Mouse (Mus musculus) stomach, embryonic 16.5 days (tissue): ENCODE measurements around the gene Icam1. TPM values are rescaled to one million over a fixed set of nuclear protein-coding genes. Genes with fewer than 3 reads are reported as not detected.

Source experiments
- ATAC-seq: fragments of 200-750 bp; cut with Nextera tagmentation; 2 replicates; pipeline ENCODE4 v1.8.0; 2017; ENCODE audit warnings: moderate number of reproducible peaks, moderate TSS enrichment; ENCODE audit not compliant: insufficient read depth, low FRiP score
- H3K27ac ChIP-seq: fragments of 300-500 bp; sonication (generic); 2 replicates; pipeline ENCODE4 v1.5.1; 2014; ENCODE audit warnings: low read length
- H3K27me3 ChIP-seq: fragments of 300-500 bp; sonication (generic); 2 replicates; pipeline ENCODE4 v1.6.1; 2014; ENCODE audit warnings: low read length, control low read depth, mixed read lengths; ENCODE audit not compliant: control insufficient read depth, insufficient read depth
- H3K36me3 ChIP-seq: fragments of 300-500 bp; sonication (generic); 2 replicates; pipeline ENCODE4 v1.6.1; 2014; ENCODE audit warnings: low read length; ENCODE audit not compliant: control insufficient read depth, insufficient read depth
- H3K4me1 ChIP-seq: fragments of 300-500 bp; sonication (generic); 2 replicates; pipeline ENCODE4 v1.6.1; 2014; ENCODE audit warnings: low read length, control low read depth, mixed read lengths; ENCODE audit not compliant: control insufficient read depth, insufficient read depth
- H3K4me2 ChIP-seq: fragments of 300-500 bp; sonication (generic); 2 replicates; pipeline ENCODE4 v1.6.1; 2014; ENCODE audit warnings: low read depth, low read length, mixed read lengths
- H3K4me3 ChIP-seq: fragments of 300-500 bp; sonication (generic); replicated peaks from 2 replicates; pipeline ENCODE4 v1.5.1; 2014; ENCODE audit warnings: mild to moderate bottlenecking, low read length
- H3K9ac ChIP-seq: fragments of 300-500 bp; sonication (generic); 2 replicates; pipeline ENCODE4 v1.6.1; 2014; ENCODE audit warnings: low read length
- H3K9me3 ChIP-seq: fragments of 300-500 bp; sonication (generic); replicated peaks from 2 replicates; pipeline ENCODE4 v1.6.1; 2016; ENCODE audit warnings: low read length, control low read depth; ENCODE audit not compliant: control insufficient read depth
- WGBS: fragments of 180-500 bp; shearing (Covaris S2); extraction: QIAGEN DNeasy Blood & Tissue Kit; methylation state at CpG from one replicate; pipeline ENCODE4 v1.1.7; 2014; 5-methylcytosine and 5-hydroxymethylcytosine counted together
- polyA plus RNA-seq: library from polyadenylated mRNA; unstranded; fragments of >200 nt; fragmentation: Nextera tagmentation; extraction: Ambion mirVana; gene quantifications from 2 replicates; pipeline ENCODE4 v1.2.1, GENCODE M21; 2015

The Icam1 gene
- polyA plus RNA-seq, 1 experiment from 2014 or later: 15.0 TPM

- peak overlapping the region; percentile 97 for H3K4me2 ChIP-seq
- peaks cover 36% of the 10 kb centered on the region for H3K4me1 ChIP-seq
- H3K27me3 ChIP-seq: peaks cover 62% of the 10 kb centered on the region
- H3K9ac ChIP-seq: peak overlapping the region; percentile 64; the same call in 1 of the 2 replicates
- no peak overlapping the region for H3K27ac ChIP-seq
- WGBS: 2% methylated on average over 7 of the region's 7 CpGs
- no peaks in the 10 kb centered on the region for H3K9me3 ChIP-seq
- peak overlapping the region; percentile 54 for H3K4me3 ChIP-seq
- no peaks in the 10 kb centered on the region for H3K36me3 ChIP-seq
- ATAC-seq: no peak
Observed at GRCm38 (mm10) chr9:21032491-21032890, 16.7 kb downstream of the Icam1 start.

GRCm38 (mm10) chr9:21033136-21033535, 17.4 kb downstream of the Icam1 start:
- peaks cover 37% of the 10 kb centered on the region for H3K4me1 ChIP-seq
- H3K27me3 ChIP-seq: peaks cover 69% of the 10 kb centered on the region

GRCm38 (mm10) chr9:21034481-21035085, 18.8 kb downstream of the Icam1 start:
- Histone ChIP-seq H3K4me1 (peaks cover 32% of the 10 kb centered on the region), H3K9me3 (no peaks in the 10 kb centered on the region; the same call in 1 of the 2 replicates), H3K36me3 (no peaks in the 10 kb centered on the region), H3K4me2 (no peak overlapping the region), H3K4me3 (no peak overlapping the region), H3K27ac (no peak overlapping the region), H3K9ac (no peak overlapping the region), H3K27me3 (peaks cover 75% of the 10 kb centered on the region)
- 5% methylated on average over 17 of the region's 17 CpGs for WGBS
- ATAC-seq: no peak

More at GRCm38 (mm10) chr9:21033136-21033535, 17.4 kb downstream of the Icam1 start:
- under 1% methylated on average over 34 of the region's 34 CpGs for WGBS
- Histone ChIP-seq H3K4me3 (peak overlapping the region; percentile 54), H3K9me3 (no peaks in the 10 kb centered on the region), H3K27ac (no peak overlapping the region), H3K36me3 (no peaks in the 10 kb centered on the region), H3K4me2 (peak overlapping the region; percentile 97), H3K9ac (peak overlapping the region; percentile 64)
- peak; percentile 77 for ATAC-seq

- Histone ChIP-seq H3K27ac (no peak overlapping the region), H3K4me3 (no peak overlapping the region), H3K9me3 (no peaks in the 10 kb centered on the region; the same call in 1 of the 2 replicates), H3K9ac (no peak overlapping the region), H3K4me1 (peaks cover 25% of the 10 kb centered on the region), H3K27me3 (peaks cover 67% of the 10 kb centered on the region), H3K4me2 (no peak overlapping the region), H3K36me3 (no peaks in the 10 kb centered on the region)
- 27% methylated on average over 9 of the region's 9 CpGs for WGBS
- ATAC-seq: no peak
Observed at GRCm38 (mm10) chr9:21035586-21035985, 19.8 kb downstream of the Icam1 start.

- 12% methylated on average over 20 of the region's 20 CpGs for WGBS
- H3K36me3 ChIP-seq: no peaks in the 10 kb centered on the region
- H3K9ac ChIP-seq: no peak overlapping the region
- H3K4me3 ChIP-seq: no peak overlapping the region
- ATAC-seq: no peak
- H3K9me3 ChIP-seq: no peaks in the 10 kb centered on the region; the same call in 1 of the 2 replicates
- peaks cover 67% of the 10 kb centered on the region for H3K27me3 ChIP-seq
- peaks cover 27% of the 10 kb centered on the region for H3K4me1 ChIP-seq
- no peak overlapping the region for H3K27ac ChIP-seq
- no peak overlapping the region for H3K4me2 ChIP-seq
Observed at GRCm38 (mm10) chr9:21036161-21036560, 20.4 kb downstream of the Icam1 start.

GRCm38 (mm10) chr9:21036666-21037065, 20.9 kb downstream of the Icam1 start:
- H3K4me2 ChIP-seq: 0 out of 2 replicates have a peak overlapping the region, but pooled peaks have one; percentile 66
- no peak overlapping the region for H3K4me3 ChIP-seq
- no peak for ATAC-seq
- H3K4me1 ChIP-seq: peaks cover 27% of the 10 kb centered on the region
- 5% methylated on average over 22 of the region's 22 CpGs for WGBS
- H3K27me3 ChIP-seq: peaks cover 67% of the 10 kb centered on the region
- no peaks in the 10 kb centered on the region; the same call in 1 of the 2 replicates for H3K9me3 ChIP-seq
- no peak overlapping the region for H3K27ac ChIP-seq
- no peaks in the 10 kb centered on the region for H3K36me3 ChIP-seq
- no peak overlapping the region for H3K9ac ChIP-seq

- Histone ChIP-seq H3K4me3 (peak overlapping the region; percentile 44), H3K4me1 (peaks cover 20% of the 10 kb centered on the region), H3K9ac (peak overlapping the region; percentile 60), H3K27ac (no peak overlapping the region), H3K36me3 (no peaks in the 10 kb centered on the region), H3K4me2 (peak overlapping the region; percentile 66), H3K9me3 (no peaks in the 10 kb centered on the region; the same call in 1 of the 2 replicates), H3K27me3 (peaks cover 59% of the 10 kb centered on the region)
- ATAC-seq: no peak
- 2% methylated on average over 31 of the region's 31 CpGs for WGBS
Observed at GRCm38 (mm10) chr9:21037481-21037891, 21.7 kb downstream of the Icam1 start.

- Histone ChIP-seq H3K4me3 (no peak overlapping the region), H3K4me2 (no peak overlapping the region), H3K36me3 (no peaks in the 10 kb centered on the region), H3K4me1 (peaks cover 11% of the 10 kb centered on the region), H3K9me3 (no peaks in the 10 kb centered on the region; the same call in 1 of the 2 replicates), H3K27ac (no peak overlapping the region), H3K27me3 (peaks cover 40% of the 10 kb centered on the region), H3K9ac (no peak overlapping the region)
- 68% methylated on average over 3 of the region's 3 CpGs for WGBS
- no peak for ATAC-seq
Observed at GRCm38 (mm10) chr9:21039779-21040178, 24.0 kb downstream of the Icam1 start.

- H3K4me1 ChIP-seq: peaks cover 11% of the 10 kb centered on the region
- H3K36me3 ChIP-seq: no peaks in the 10 kb centered on the region
- H3K9ac ChIP-seq: no peak overlapping the region
- H3K9me3 ChIP-seq: no peaks in the 10 kb centered on the region; the same call in 1 of the 2 replicates
- H3K27me3 ChIP-seq: peaks cover 24% of the 10 kb centered on the region
- no peak overlapping the region for H3K4me3 ChIP-seq
- no peak overlapping the region for H3K4me2 ChIP-seq
- ATAC-seq: no peak
- H3K27ac ChIP-seq: no peak overlapping the region
- 27% methylated on average over 4 of the region's 4 CpGs for WGBS
Observed at GRCm38 (mm10) chr9:21041308-21041707, 25.5 kb downstream of the Icam1 start.
